Mouse (Mus musculus) MN1 (cell line): ENCODE results near the gene Trib3.
"Not testable (repeated sequence)": the region's sequence is repeated elsewhere in the genome, so short reads cannot be mapped to it uniquely, and the experiment has no call there.

Experiments
- DNase-seq: peaks from one replicate; pipeline ENCODE4 v3.0.0-alpha.2; 2016; ENCODE audit warnings: low spot score

Gene Trib3

GRCm38 (mm10) chr2:152307186-152307585 lies 36.6 kb downstream of the Trib3 start:
- no peak for DNase-seq

DNA sequence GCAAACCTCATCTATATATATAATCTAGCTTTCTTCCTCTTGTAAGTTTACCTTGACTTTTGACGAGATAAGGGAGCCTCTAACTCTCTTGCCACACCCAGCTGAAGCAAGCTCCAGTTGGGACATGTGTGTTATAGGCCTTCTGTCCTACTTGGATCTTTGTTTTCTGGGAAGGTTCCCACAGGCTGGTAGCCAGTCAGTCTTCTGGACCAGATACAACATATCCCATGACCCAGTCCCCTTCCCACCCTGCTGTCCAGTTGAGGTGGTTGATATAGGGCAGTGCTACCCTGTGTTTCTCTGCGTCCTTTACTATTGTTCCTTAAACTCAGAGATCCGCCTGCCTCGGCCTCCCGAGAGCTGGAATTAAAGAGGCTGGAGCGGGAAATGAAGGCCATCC lies 38.4 kb downstream of the Trib3 start:
- DNase-seq = no peak

DNA sequence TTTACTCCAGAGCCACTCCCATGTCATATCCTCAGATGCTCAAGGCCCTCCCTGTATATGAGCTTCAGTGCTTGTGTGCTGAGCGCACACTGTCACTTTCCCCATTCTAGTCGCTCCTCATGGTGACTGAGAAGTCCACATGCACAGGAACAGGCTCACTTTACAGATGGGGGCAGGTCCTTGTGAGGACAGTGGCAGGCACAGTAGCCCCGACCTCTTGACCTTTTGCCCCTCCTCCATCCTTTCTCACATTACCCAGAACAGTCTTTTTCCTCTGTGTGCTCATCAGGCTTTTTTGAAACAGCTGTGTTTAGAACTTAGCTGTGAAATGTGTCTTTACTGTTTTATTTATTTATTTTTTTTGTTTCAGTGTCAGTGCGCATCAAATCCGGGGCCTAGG lies 40.1 kb downstream of the Trib3 start:
- DNase-seq = no peak

GRCm38 (mm10) chr2:152302862-152303261 lies 41.0 kb downstream of the Trib3 start:
- no peak for DNase-seq

DNA sequence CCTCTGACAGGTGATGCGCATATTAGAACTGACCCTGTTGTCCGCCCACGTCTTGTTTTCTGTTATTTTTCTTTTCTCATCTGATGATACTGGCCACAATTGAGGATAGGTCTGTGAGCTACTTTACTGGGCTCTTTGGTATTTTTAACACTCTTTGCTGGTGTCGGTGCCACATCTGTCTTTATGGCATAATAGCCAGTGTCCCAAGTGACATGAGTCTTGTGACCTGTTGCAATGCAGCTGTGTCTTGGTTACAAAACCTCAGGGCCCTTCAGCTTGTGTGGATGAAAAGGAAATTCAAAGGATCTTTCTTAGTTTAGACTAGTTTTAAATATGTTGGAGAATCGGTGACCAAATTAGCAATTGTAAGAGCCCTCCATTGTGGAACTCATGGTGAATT lies 49.3 kb downstream of the Trib3 start:
- DNase-seq = peak; percentile 20

DNA sequence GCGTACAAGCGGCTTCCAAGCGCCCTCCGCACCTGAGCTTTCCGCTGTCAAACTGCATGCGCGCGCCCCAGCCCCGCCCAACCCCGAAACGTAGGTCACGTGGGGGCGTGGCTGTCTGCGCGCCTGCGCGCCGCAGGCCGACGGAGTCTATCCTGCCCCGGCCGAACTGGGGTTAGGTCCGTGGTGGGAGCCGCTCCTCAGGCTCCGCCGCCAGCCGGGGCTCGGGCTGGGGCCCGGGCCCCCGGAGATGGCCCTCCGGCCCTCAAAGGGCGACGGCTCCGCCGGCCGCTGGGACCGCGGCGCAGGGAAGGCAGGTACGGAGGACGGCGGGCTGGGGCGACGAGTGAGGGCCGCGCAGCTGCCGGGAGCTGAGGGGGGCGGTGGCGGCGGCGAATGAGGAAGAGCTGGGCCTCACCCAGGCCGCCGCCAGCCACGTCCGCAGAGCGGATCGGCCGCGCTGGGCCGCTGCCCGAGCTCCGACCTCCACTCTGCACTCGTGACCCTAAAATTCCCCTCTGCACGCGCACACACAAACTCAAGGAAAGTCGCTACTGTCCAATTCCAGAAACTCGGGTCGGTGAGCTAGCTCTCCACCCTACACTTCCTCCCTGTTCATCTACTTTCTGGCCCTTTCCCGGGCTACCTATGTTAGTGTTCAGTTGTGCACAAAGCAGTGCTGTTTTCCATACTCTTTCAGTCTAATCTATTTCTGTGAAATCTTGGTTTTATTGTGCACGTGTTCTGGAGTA lies 49.9 kb downstream of the Trib3 start, which contains the start of gene Tbc1d20:
TSS of gene Tbc1d20 (plus strand) at position 102 of the 749 bp plus-strand sequence.
- peak; percentile 94 for DNase-seq

DNA sequence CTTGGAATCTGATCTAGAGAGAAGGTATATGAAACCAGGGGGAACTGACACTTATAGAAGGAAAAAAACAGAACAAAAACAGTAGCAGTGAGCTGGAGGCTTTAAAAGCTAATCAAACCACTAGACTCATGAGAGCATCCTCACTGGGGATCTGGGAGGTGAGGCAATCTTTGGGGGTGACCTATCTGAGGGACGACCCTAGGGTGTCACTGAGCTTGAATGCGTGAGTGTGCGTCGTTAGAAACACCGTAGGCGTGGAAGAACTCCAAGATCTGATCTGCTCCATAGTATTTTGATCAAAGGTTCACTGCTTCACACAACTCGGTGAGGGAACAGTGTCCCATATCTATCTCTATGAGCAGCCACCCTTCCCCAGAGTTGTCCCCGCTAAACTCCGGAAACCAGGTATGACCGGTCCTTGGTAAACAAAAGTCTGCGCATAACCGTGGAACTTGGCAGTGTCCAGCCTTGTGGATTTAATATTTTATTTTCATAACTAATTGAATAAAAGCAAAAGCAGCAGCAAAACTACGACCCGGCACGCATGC lies 50.6 kb downstream of the Trib3 start:
- peak; percentile 42 for DNase-seq

DNA sequence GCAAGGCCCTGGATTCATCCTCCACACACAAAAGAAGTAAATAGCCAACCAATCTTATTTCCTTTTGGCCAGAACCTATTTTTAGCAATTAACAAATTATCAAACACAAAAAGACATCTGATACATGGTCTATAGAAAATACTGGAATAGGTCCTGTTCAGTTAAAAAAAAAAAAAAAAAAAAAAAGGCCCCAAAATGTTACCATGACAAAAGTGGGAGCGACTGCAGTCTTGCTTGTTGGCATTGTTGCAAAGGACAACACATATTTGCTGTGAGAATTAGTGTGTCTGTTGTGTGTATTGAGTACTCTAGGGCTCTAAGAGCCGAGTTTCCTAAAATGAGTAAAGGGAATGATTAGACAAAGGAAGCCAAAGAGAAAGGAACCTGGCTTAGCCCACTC lies 51.4 kb downstream of the Trib3 start:
- no peak for DNase-seq

- not testable (repeated sequence) for DNase-seq
Observed at GRCm38 (mm10) chr2:152289623-152290022, 54.2 kb downstream of the Trib3 start.

- DNase-seq = no peak
Observed at GRCm38 (mm10) chr2:152288046-152288445, 55.8 kb downstream of the Trib3 start.

DNA sequence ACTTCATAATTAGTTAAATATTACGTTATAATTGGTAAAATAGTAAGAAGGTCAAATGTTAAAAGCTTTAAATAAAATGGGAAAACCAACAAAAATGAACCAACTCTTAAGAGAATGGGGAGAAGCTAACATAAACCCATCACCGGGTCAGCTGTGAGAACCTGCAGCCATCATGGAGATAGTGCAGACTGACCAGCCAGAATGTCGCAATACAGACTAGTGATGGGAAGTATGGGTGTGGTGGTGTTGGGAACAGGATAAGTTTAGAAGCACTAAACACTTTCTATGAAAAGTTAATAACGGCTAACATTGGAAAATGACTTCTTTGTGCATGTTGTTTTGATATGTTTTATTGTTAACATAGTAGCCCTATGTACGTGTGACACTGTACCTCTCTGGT lies 56.3 kb downstream of the Trib3 start:
- no peak for DNase-seq
